Mouse (Mus musculus) intestine, embryonic 15.5 days (tissue): ENCODE results near the gene Mbtd1. TPM values are rescaled to one million over a fixed set of nuclear protein-coding genes. Genes with fewer than 3 reads are reported as not detected.

Experiments used
- ATAC-seq: fragments of 200-750 bp; cut with Nextera tagmentation; 2 replicates; pipeline ENCODE4 v1.8.0; 2017; ENCODE audit warnings: moderate TSS enrichment, moderate library complexity
- H3K27ac ChIP-seq: fragments of 300-500 bp; sonication (generic); 2 replicates; pipeline ENCODE4 v1.5.1; 2015; ENCODE audit warnings: mild to moderate bottlenecking, inconsistent platforms
- H3K27me3 ChIP-seq: fragments of 300-500 bp; sonication (generic); replicated peaks from 2 replicates; pipeline ENCODE4 v1.6.1; 2015; ENCODE audit warnings: inconsistent platforms
- H3K36me3 ChIP-seq: fragments of 300-500 bp; sonication (generic); 2 replicates; pipeline ENCODE4 v1.6.1; 2015; ENCODE audit warnings: inconsistent platforms
- H3K4me1 ChIP-seq: fragments of 300-500 bp; sonication (generic); replicated peaks from 2 replicates; pipeline ENCODE4 v1.6.1; 2015; ENCODE audit warnings: inconsistent platforms
- H3K4me2 ChIP-seq: fragments of 300-500 bp; sonication (generic); replicated peaks from 2 replicates; pipeline ENCODE4 v1.6.1; 2015; ENCODE audit warnings: mild to moderate bottlenecking, inconsistent platforms
- H3K4me3 ChIP-seq: fragments of 300-500 bp; sonication (generic); replicated peaks from 2 replicates; pipeline ENCODE4 v1.5.1; 2015; ENCODE audit warnings: inconsistent platforms
- H3K9ac ChIP-seq: fragments of 300-500 bp; sonication (generic); 2 replicates; pipeline ENCODE4 v1.6.1; 2015; ENCODE audit warnings: inconsistent platforms
- H3K9me3 ChIP-seq: fragments of 300-500 bp; sonication (generic); 2 replicates; pipeline ENCODE4 v1.6.1; 2016; ENCODE audit warnings: inconsistent platforms
- WGBS: fragments of 180-500 bp; shearing (Covaris S2); methylation state at CpG from one replicate; pipeline ENCODE4 v1.1.7; 2015; 5-methylcytosine and 5-hydroxymethylcytosine counted together
- polyA plus RNA-seq: library from polyadenylated mRNA; unstranded; fragments of >200 nt; fragmentation: Nextera tagmentation; extraction: Ambion mirVana; gene quantifications from 2 replicates; pipeline ENCODE4 v1.2.1, GENCODE M21; 2015

Mbtd1 gene
- 21.7 and 24.2 TPM in 2 replicates for polyA plus RNA-seq

DNA sequence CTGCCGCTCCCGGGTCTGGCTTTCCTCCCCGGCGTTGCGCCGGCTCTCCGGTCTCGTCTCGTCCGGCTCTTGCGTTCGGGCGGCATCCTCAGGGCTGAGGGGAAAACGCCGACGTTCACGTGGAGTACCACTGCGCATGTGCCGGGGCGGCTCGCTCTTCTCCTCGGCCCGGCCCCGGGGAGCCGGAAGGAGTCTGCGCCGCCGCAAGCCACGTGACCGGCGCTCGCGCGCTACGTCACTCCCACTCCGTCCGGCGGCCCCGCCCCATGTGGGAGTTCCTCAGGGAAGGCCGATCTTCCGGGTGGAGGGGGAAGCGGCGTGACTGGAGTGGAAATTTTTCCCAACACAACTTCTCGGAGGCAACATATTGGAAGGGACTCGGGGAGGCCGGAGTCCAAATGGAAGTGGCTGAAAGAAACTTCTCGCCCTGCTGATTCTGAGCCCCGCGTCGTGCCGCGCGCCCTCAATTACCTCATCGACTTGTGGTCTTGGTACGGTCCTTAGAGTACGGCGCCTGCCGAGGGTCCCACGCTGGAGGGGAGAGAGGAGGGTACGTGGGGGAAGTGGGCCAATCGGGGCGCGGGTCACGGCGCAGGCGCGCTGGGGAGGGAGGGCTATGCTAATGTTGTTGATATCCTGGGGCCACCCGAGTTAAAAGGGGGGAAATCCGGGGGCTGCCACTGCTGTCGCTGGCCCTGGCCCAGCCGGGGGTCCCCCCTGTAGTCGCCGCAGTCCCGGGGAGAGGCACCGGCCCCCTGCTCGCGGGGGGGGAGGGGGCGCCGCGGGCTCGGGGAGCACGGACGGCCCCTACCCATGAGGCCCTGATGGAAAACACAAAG, at the start of gene Mbtd1, which contains the start of gene Utp18:
Gene Mbtd1, plus strand, starts transcription at position 281 of the 839 bp plus-strand sequence.
Gene Utp18, minus strand, starts transcription at position 195 of the 839 bp plus-strand sequence.
- ATAC-seq = peak; percentile 97
- peak within 1 kb of the TSS; percentile 93 for H3K9ac ChIP-seq
- H3K27me3 ChIP-seq = no peaks in the 10 kb centered on the region
- peak within 1 kb of the TSS; percentile 93 for H3K27ac ChIP-seq
- H3K9me3 ChIP-seq = no peaks in the 10 kb centered on the region
- no peaks in the 10 kb centered on the region for H3K36me3 ChIP-seq
- H3K4me2 ChIP-seq = peak within 1 kb of the TSS; percentile 86
- peaks cover 10% of the 10 kb centered on the region for H3K4me1 ChIP-seq
- WGBS = under 1% methylated on average over 75 of the region's 83 CpGs
- peak within 1 kb of the TSS; percentile 96 for H3K4me3 ChIP-seq

DNA sequence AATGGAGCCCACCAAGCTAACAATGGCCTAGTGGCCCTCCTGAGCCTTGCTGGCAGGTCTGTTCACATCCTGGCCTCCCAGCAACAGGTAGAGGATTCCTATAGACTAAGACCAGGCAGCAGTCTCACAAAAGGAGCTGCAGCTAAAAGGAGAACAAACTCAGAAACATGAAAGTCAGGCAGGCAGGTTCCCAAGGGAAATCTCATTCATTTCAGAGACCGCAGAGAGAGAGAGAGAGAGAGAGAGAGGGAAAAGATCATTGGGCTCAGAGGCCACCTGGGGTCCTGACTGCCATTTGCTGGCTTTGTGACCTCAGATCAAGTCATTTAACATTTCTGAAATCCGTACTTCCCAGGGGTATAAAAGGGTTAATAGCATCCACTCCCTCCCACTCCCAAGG, 38.3 kb upstream of the Mbtd1 start:
- WGBS = 41% methylated on average over 2 of the region's 2 CpGs
- no peak for ATAC-seq
- H3K27me3 ChIP-seq = no peaks in the 10 kb centered on the region

DNA sequence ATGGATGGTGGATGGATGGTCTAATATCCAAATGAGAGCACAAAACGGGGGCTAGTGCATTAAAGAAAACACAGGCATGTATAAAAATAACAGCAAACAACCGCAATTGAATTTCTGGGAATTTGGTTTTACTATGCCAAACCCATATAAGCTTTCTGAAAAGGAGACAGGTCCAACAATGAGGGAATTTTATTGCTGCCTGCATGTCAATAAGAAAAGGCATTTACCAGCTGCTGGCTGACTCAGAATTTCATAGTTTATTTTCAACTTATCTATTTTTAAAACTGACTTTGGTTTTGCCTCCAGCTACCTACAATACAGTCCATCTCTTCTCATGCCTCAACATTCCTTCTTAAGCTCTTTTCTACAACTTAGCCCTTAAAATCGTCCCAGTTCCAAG, 33.1 kb upstream of the Mbtd1 start:
- no peak overlapping the region for H3K27ac ChIP-seq
- no peaks in the 10 kb centered on the region for H3K9me3 ChIP-seq
- no peak for ATAC-seq
- H3K9ac ChIP-seq = no peak overlapping the region
- H3K4me2 ChIP-seq = no peak overlapping the region
- H3K4me1 ChIP-seq = no peaks in the 10 kb centered on the region
- no peaks in the 10 kb centered on the region for H3K27me3 ChIP-seq
- 77% methylated on average over 3 of the region's 3 CpGs for WGBS
- H3K4me3 ChIP-seq = no peak overlapping the region
- no peaks in the 10 kb centered on the region for H3K36me3 ChIP-seq

More for the DNA sequence above, 38.3 kb upstream of the Mbtd1 start:
- Histone ChIP-seq H3K27ac (no peak overlapping the region), H3K4me2 (no peak overlapping the region), H3K9me3 (no peaks in the 10 kb centered on the region), H3K9ac (no peak overlapping the region), H3K36me3 (no peaks in the 10 kb centered on the region), H3K4me3 (no peak overlapping the region), H3K4me1 (no peaks in the 10 kb centered on the region)

DNA sequence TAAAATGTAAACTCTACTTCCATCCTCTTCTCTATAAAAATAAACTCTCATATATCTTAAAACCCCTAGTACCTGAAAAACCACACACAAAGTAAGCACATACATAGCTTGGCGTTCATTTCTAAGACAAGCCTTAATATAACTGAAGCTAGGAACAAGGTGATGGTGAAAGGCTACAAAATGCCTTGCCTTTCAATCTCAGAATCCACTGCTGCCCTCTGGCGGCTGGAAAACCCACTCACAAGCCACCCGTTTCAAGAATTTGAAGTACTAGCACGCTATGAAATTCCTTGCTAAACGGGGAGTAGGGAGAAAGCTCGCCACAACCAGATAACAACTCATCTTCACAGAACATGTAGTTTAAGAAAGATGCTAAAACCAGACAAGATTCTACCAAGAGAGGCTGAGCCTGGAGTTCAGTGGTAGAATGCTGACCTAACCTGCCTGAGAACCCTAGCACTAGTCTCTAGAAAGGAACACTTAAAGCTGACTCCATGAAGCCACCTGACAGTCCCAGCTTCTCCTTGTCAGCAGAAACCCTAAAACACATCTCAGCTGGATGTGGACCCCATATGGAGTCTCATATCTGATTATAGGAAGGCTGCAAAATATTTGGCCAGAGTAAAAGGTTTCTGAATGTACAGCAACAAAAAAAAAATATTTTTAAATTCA, 29.2 kb upstream of the Mbtd1 start:
- 8% methylated on average over 6 of the region's 6 CpGs for WGBS

DNA sequence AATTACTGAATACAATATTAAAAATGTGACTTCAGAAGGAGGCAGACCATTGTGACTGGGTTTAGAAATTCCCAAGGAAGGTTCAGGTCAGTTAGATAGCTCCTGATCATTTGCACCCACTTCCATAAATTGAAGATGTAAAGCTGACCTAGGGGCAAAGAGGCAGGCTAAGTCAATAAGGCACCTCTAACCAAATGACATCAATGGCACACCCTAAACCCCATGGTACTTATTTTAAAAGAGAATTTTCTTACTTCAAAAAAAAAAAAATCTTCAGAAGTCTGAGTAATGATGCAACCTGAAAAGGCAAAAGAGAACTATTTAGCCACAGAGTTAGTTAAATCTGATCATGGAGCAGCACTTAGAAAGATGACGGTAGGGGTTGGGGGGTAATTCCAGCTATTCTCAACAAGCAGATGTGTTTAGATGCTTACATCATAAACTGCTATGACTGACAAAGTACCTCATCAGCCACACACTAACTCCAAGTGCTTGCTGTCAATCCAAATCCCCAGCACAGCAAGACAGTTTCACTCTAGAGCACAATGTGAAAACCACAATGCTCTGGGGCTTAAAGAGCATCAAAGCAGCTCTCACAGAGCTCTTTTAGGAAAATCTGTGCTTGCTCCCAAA, 25.0 kb upstream of the Mbtd1 start:
- Histone ChIP-seq H3K27ac (no peak overlapping the region), H3K4me1 (no peaks in the 10 kb centered on the region), H3K4me3 (no peak overlapping the region), H3K36me3 (peaks cover 5% of the 10 kb centered on the region), H3K9ac (no peak overlapping the region), H3K27me3 (no peaks in the 10 kb centered on the region), H3K4me2 (no peak overlapping the region), H3K9me3 (no peaks in the 10 kb centered on the region)
- 86% methylated on average over 1 of the region's 1 CpGs for WGBS
- no peak for ATAC-seq

More for the DNA sequence above, 29.2 kb upstream of the Mbtd1 start:
- no peak overlapping the region for H3K4me3 ChIP-seq
- no peaks in the 10 kb centered on the region for H3K4me1 ChIP-seq
- H3K9me3 ChIP-seq = no peaks in the 10 kb centered on the region
- H3K4me2 ChIP-seq = no peak overlapping the region; the same call in 1 of the 2 replicates
- no peaks in the 10 kb centered on the region for H3K36me3 ChIP-seq
- H3K27ac ChIP-seq = no peak overlapping the region
- H3K9ac ChIP-seq = no peak overlapping the region
- H3K27me3 ChIP-seq = no peaks in the 10 kb centered on the region
- 0 out of 2 replicates have a peak, but pooled peaks have one; percentile 10 for ATAC-seq

DNA sequence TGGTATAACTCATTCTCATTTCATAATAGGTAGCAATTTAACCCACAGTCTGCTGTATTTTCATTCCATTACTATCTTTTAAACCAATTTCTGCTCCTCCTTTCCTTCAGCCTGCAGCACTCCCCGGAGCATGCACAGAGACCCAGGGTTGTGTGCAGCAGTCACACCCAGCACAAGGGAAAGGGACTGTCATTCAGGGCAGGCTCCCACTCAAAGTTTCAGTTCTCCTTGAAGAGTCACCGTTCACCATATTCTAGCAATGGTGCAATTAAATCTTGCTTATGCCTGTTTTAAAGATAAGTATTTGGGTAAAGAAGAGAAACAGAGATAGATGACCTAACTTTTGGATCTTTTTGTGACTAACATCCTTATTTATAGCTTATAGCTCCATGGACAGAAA, 24.5 kb upstream of the Mbtd1 start:
- no peaks in the 10 kb centered on the region for H3K4me1 ChIP-seq
- H3K36me3 ChIP-seq = peaks cover 5% of the 10 kb centered on the region
- 84% methylated on average over 2 of the region's 2 CpGs for WGBS
- no peak overlapping the region for H3K9ac ChIP-seq
- H3K27me3 ChIP-seq = no peaks in the 10 kb centered on the region
- ATAC-seq = no peak
- H3K27ac ChIP-seq = no peak overlapping the region
- no peak overlapping the region for H3K4me3 ChIP-seq
- no peaks in the 10 kb centered on the region for H3K9me3 ChIP-seq
- no peak overlapping the region for H3K4me2 ChIP-seq

GRCm38 (mm10) chr11:93862045-93862623, 23.5 kb upstream of the Mbtd1 start:
- no peaks in the 10 kb centered on the region for H3K4me1 ChIP-seq
- 88% methylated on average over 4 of the region's 4 CpGs for WGBS

GRCm38 (mm10) chr11:93862638-93863037, 23.0 kb upstream of the Mbtd1 start:
- no peaks in the 10 kb centered on the region for H3K27me3 ChIP-seq
- H3K9ac ChIP-seq = no peak overlapping the region
- 88% methylated on average over 1 of the region's 1 CpGs for WGBS
- no peak overlapping the region for H3K4me2 ChIP-seq
- H3K36me3 ChIP-seq = peaks cover 5% of the 10 kb centered on the region
- ATAC-seq = no peak
- no peaks in the 10 kb centered on the region for H3K4me1 ChIP-seq
- H3K9me3 ChIP-seq = no peaks in the 10 kb centered on the region
- H3K4me3 ChIP-seq = no peak overlapping the region
- no peak overlapping the region for H3K27ac ChIP-seq

More at GRCm38 (mm10) chr11:93862045-93862623, 23.5 kb upstream of the Mbtd1 start:
- Histone ChIP-seq H3K9me3 (no peaks in the 10 kb centered on the region), H3K4me2 (no peak overlapping the region), H3K27me3 (no peaks in the 10 kb centered on the region), H3K27ac (no peak overlapping the region), H3K9ac (no peak overlapping the region), H3K36me3 (peaks cover 5% of the 10 kb centered on the region), H3K4me3 (no peak overlapping the region)
- no peak for ATAC-seq

DNA sequence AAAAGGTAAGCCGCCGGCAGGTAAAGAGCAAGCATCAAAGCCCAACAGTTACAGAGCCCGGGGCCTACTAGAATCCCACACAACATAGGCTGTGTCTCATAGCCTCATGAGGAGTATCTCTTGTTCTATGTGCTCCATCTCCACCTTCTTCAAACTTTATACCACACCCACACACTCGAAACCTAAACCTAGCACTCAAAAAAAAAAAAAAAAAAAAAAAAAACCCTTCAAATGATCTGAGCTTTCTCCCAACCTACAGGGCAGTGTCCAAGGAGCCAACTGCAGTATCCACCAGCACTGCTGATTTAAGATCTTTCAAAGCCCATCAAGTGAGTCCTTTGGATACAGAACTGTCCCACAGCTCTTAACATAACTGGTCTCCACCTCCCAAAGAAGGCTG, 1.6 kb upstream of the Mbtd1 start:
- Histone ChIP-seq H3K27ac (no peak overlapping the region), H3K27me3 (no peaks in the 10 kb centered on the region), H3K36me3 (no peaks in the 10 kb centered on the region), H3K9me3 (no peaks in the 10 kb centered on the region), H3K4me3 (peak overlapping the region; percentile 96), H3K9ac (no peak overlapping the region), H3K4me1 (peaks cover 10% of the 10 kb centered on the region), H3K4me2 (peak overlapping the region; percentile 86)
- no peak for ATAC-seq
- WGBS = 96% methylated on average over 4 of the region's 4 CpGs

- H3K9me3 ChIP-seq = no peaks in the 10 kb centered on the region
- peak; percentile 79 for ATAC-seq
- WGBS = under 1% methylated on average over 75 of the region's 81 CpGs
These were observed 616 bp upstream of the Mbtd1 start for GRCm38 (mm10) chr11:93884901-93885571.

DNA sequence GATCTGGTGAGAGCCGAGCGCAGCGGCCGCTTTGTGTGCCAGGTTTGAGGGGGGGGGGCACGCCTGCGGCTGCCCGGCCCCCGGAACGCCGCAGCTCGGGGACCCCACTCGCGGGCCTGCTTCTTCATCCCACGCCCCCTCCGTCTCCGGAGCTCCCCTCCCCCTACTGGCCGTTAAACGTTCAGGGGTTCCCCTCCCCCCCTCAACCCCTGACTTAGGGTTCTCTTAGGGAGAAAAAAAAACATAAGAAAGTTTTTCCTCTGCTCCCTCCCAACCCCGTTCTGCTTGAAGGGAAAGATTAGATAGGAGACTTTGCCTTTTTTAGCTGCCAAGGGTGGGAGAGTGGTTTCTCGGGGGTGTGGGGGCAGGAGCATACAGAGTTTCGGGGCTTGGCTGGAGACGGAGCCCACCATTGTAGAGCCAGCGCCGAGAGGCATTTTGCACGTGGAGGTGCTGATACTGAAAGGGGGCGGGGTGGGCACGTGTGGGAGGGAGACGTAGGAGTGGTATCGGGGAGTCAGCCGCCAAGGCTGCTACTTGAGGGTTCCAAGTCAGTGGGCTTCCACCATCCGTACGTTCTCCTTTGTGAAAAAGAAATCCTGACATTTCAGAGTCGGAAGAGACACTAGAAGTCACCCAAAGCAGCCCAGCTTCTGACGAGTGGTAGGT, 893 bp downstream of the Mbtd1 start:
- WGBS = under 1% methylated on average over 34 of the region's 34 CpGs
- Histone ChIP-seq H3K27ac (peak overlapping the region; percentile 93), H3K4me2 (peak overlapping the region; percentile 86), H3K27me3 (no peaks in the 10 kb centered on the region), H3K9me3 (no peaks in the 10 kb centered on the region), H3K4me1 (peaks cover 10% of the 10 kb centered on the region), H3K4me3 (peak overlapping the region; percentile 96), H3K9ac (peak overlapping the region; percentile 93), H3K36me3 (no peaks in the 10 kb centered on the region)
- ATAC-seq = no peak

More at GRCm38 (mm10) chr11:93884901-93885571, 616 bp upstream of the Mbtd1 start:
- H3K27ac ChIP-seq = peak overlapping the region; percentile 88
- H3K4me3 ChIP-seq = peak overlapping the region; percentile 96
- no peaks in the 10 kb centered on the region for H3K36me3 ChIP-seq
- peaks cover 10% of the 10 kb centered on the region for H3K4me1 ChIP-seq
- H3K9ac ChIP-seq = peak overlapping the region; percentile 78
- H3K4me2 ChIP-seq = peak overlapping the region; percentile 86
- H3K27me3 ChIP-seq = no peaks in the 10 kb centered on the region
